Mouse (Mus musculus): ENCODE measurements around the gene Parva.

GRCm38 (mm10) chr7:112509107-112509506 lies 81.8 kb downstream of the Parva start:
- no peak for TF ChIP-seq CTCF (IDR thresholded peaks at IDR 0.05; ENCODE audit: borderline replicate concordance, insufficient read depth, low read length)
- TF ChIP-seq POLR2A (IDR thresholded peaks at IDR 0.05; ENCODE audit: low read depth, low read length), result no peak

Measured in embryonic fibroblast, embryonic 13.5 days (primary cell).